ENCODE assay signal across 8 mouse cellular contexts in the genomic region with DNA sequence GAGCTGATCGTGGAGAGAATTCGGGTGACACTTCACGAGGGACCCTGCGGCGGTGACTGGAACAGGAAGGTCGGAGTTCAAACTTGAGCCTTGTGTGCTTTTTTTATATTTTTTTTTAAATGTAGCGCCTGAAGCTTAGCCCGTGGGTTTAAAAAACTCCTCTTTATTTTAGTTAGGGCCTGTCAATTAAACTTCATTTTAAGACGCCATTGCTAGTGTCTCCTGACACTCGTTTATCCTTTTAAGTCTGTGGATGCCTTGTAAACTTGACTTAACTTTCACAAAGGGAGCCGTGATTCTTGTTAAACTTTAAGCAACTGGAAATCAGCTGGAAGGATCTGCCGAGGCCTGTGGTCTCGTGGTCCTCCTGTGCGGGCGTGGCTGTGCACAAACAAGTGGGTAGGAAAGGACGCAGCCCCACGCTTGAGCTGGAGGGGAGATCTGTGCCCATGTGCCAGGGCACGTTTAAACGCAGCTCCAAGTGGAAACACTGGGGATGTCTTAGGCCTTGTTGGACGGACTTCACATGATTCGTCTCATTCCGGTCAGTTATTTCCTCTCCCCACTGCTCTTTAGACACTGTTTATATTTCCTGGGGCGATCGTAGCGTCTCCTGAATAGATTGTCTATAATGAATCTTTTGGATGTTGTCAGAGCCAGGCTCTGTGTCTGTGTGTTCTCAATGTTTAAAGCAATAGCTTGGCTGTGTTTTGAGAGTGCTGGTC. TPM values are rescaled to one million over a fixed set of nuclear protein-coding genes. Genes with fewer than 3 reads are reported as not detected.
DNase-seq lines count a peak whose midpoint lies in the region; ATAC-seq and TF ChIP-seq lines count a peak whose summit lies in the region.

No protein-coding gene starts in this region.

- intact Hi-C loops in gastrocnemius, postnatal 14 days (cut with DNase I; ENCODE audit: low total_unique reads), result no loop called here

- ATAC-seq in liver, postnatal 0 days, result no peak
- no peak for ATAC-seq in neural tube, embryonic 11.5 days (ENCODE audit: insufficient read depth, low FRiP score, low TSS enrichment)

- peak overlapping the region; percentile 61 for H3K27ac ChIP-seq in brown adipose tissue, adult 24 weeks (replicated peaks; ENCODE audit: low read depth, low read length)
- peak overlapping the region; percentile 94 for H3K27ac ChIP-seq in liver, postnatal 0 days (ENCODE audit: low read depth)
- no peak overlapping the region for H3K27ac ChIP-seq in neural tube, embryonic 11.5 days (ENCODE audit: low read depth, low read length)

- no peaks in the 10 kb centered on the region for H3K9me3 ChIP-seq in liver, postnatal 0 days (ENCODE audit: low read length)
- no peaks in the 10 kb centered on the region for H3K9me3 ChIP-seq in neural tube, embryonic 11.5 days (ENCODE audit: control insufficient read depth, low read length)

- 1% methylated on average over 25 of the region's 25 CpGs for WGBS in liver, postnatal 0 days (ENCODE audit: insufficient replicate concordance)
- 1% methylated on average over 25 of the region's 25 CpGs for WGBS in neural tube, embryonic 11.5 days

- H3K36me3 ChIP-seq in liver, postnatal 0 days (replicated peaks; ENCODE audit: insufficient read depth, low read length), result no peaks in the 10 kb centered on the region
- H3K36me3 ChIP-seq in neural tube, embryonic 11.5 days (ENCODE audit: control insufficient read depth, insufficient read depth, low read length), result no peaks in the 10 kb centered on the region

- peak; percentile 20 to 50 for DNase-seq in urinary bladder, adult 18-20 months (ENCODE audit: low spot score in 2 of 2)
- no peak for DNase-seq in urinary bladder, adult 2 months (ENCODE audit: low spot score)
- peak; percentile 21 for DNase-seq in gastrocnemius, postnatal 14 days
- DNase-seq in kidney, adult 18-20 months, result peak; percentile 75
- peak; percentile 48 for DNase-seq in liver, postnatal 0 days
- DNase-seq in neural tube, embryonic 11.5 days (ENCODE audit: low spot score), result peak; percentile 40
- no peak for DNase-seq in right cerebral cortex, postnatal 36 days (ENCODE audit: low spot score in 2 of 2)

- no peak for TF ChIP-seq CTCF in liver, postnatal 0 days (IDR thresholded peaks at IDR 0.05; ENCODE audit: low read depth)

- H3K27me3 ChIP-seq in liver, postnatal 0 days (ENCODE audit: insufficient read depth, low read length), result no peaks in the 10 kb centered on the region
- H3K27me3 ChIP-seq in neural tube, embryonic 11.5 days (ENCODE audit: control insufficient read depth, insufficient read depth, low read length), result no peaks in the 10 kb centered on the region

- H3K9ac ChIP-seq in liver, postnatal 0 days (replicated peaks), result peak overlapping the region; percentile 92
- H3K9ac ChIP-seq in neural tube, embryonic 11.5 days (ENCODE audit: low read length), result peak overlapping the region; percentile 71

- peak overlapping the region; percentile 96 for H3K4me3 ChIP-seq in brown adipose tissue, adult 24 weeks (ENCODE audit: insufficient read depth, low read depth, low read length)
- H3K4me3 ChIP-seq in liver, postnatal 0 days (ENCODE audit: low read depth, low read length), result peak overlapping the region; percentile 91
- H3K4me3 ChIP-seq in neural tube, embryonic 11.5 days (ENCODE audit: low read depth, low read length), result peak overlapping the region; percentile 76

- TF ChIP-seq EP300 in liver, postnatal 0 days (IDR thresholded peaks at IDR 0.05; ENCODE audit: low read depth), result no peak

- peak overlapping the region; percentile 97 for H3K4me2 ChIP-seq in liver, postnatal 0 days (ENCODE audit: low read depth, low read length)
- peak overlapping the region; percentile 78 for H3K4me2 ChIP-seq in neural tube, embryonic 11.5 days (ENCODE audit: low read depth)

- peaks cover 4% of the 10 kb centered on the region; the same call in 1 of the 2 replicates for H3K4me1 ChIP-seq in brown adipose tissue, adult 24 weeks (ENCODE audit: control insufficient read depth, insufficient read depth, insufficient read length, low read length)
- H3K4me1 ChIP-seq in liver, postnatal 0 days (ENCODE audit: insufficient read depth), result peaks cover 13% of the 10 kb centered on the region
- no peaks in the 10 kb centered on the region for H3K4me1 ChIP-seq in neural tube, embryonic 11.5 days (ENCODE audit: control insufficient read depth, insufficient read depth, low read length)

RNA-seq across cellular contexts. Expression of gene Gng12, which starts 0.9 kb away (rescaled TPM):
- polyA plus RNA-seq in urinary bladder, adult 2 months (2012; rRNA removed), result 85.2 and 113 TPM in 2 replicates
- polyA plus RNA-seq in brown adipose tissue, adult 24 weeks (2012; ENCODE audit: insufficient read depth, insufficient read length, missing spikeins), result 83.3 and 91.9 TPM in 2 replicates
- total RNA-seq in gastrocnemius, postnatal 14 days (2021), result 10 to 100 TPM; 34.3 to 35.0 TPM
- 39.0 and 39.4 TPM in 2 replicates for polyA plus RNA-seq in liver, postnatal 0 days (2015; fragmentation: Nextera tagmentation; extraction: Ambion mirVana)
- 49.2 and 53.1 TPM in 2 replicates for polyA plus RNA-seq in neural tube, embryonic 11.5 days (2014; fragmentation: Nextera tagmentation; extraction: Ambion mirVana)

Comparison
In these comparisons a context has a peak if more than half of its experiments do, and no peak if none do; other contexts are left out.
1. DNase-seq: peak in urinary bladder, adult 18-20 months (2 of 2), gastrocnemius, postnatal 14 days (single experiment), kidney, adult 18-20 months (single experiment), liver, postnatal 0 days (single experiment) and neural tube, embryonic 11.5 days (single experiment); none in urinary bladder, adult 2 months (single experiment) and right cerebral cortex, postnatal 36 days (0 of 2).
2. Peak in every context shown above with its lines, with median percentiles within 50 percentile points of each other: H3K4me3 ChIP-seq.